Mouse (Mus musculus) CH12.LX (cell line): ENCODE measurements at regions not wholly inside any gene's neighbourhood (a gene's known extent, or its start where the extent isn't known, plus 50 kb on each side); places are given as distances from the start of the nearest gene placed in this dataset.
A peak's percentile ranks its signal among the peaks of the same experiment; 100 is the strongest.

Source experiments
- DNase-seq: peaks from one replicate; pipeline ENCODE4 v3.0.0-alpha.2; 2013; ENCODE audit errors: extremely low read depth
- H3K27ac ChIP-seq: 2 replicates; pipeline ENCODE4 v1.5.1; 2012; ENCODE audit warnings: low read depth, mild to moderate bottlenecking, control low read depth, moderate library complexity; ENCODE audit not compliant: insufficient read depth
- H3K27me3 ChIP-seq: replicated peaks from 2 replicates; pipeline ENCODE3; 2012; ENCODE audit warnings: inconsistent platforms
- H3K36me3 ChIP-seq, 2 experiments: replicated peaks in 1 of 2; 2 replicates each; pipeline versions ENCODE3 to v1.6.1; 2012; ENCODE audit warnings: inconsistent platforms in 1 of 2, low read length in 1 of 2, mild to moderate bottlenecking in 1 of 2, mixed read lengths in 1 of 2, moderate library complexity in 1 of 2; ENCODE audit not compliant: control insufficient read depth in 1 of 2, insufficient read depth in 1 of 2
- H3K4me1 ChIP-seq, 2 experiments: 2 replicates each; pipeline ENCODE4 v1.6.1; 2012; ENCODE audit warnings: inconsistent platforms in 1 of 2, moderate library complexity in 1 of 2; ENCODE audit not compliant: insufficient read depth in 2 of 2, control insufficient read depth in 1 of 2
- H3K4me2 ChIP-seq: 2 replicates; pipeline ENCODE4 v1.6.1; 2012; ENCODE audit warnings: low read depth, mild to moderate bottlenecking, control low read depth; ENCODE audit not compliant: poor library complexity, insufficient read depth, severe bottlenecking
- H3K4me3 ChIP-seq, 3 experiments: fragments of 150-350 bp in 1 of 3; sonication (generic) in 1 of 3; replicated peaks in 1 of 3; 2 replicates each; pipeline versions ENCODE3 to v1.5.1; 2011 to 2012; ENCODE audit warnings: low read depth in 2 of 3, low read length in 2 of 3, mild to moderate bottlenecking in 2 of 3, moderate library complexity in 2 of 3, control low read depth in 1 of 3, improper control_type of control experiment in 1 of 3, inconsistent platforms in 1 of 3, mixed read lengths in 1 of 3; ENCODE audit not compliant: poor library complexity in 1 of 3
- H3K79me2 ChIP-seq: replicated peaks from 2 replicates; pipeline ENCODE4 v1.6.1; 2012; ENCODE audit warnings: mild to moderate bottlenecking, moderate library complexity; ENCODE audit not compliant: control insufficient read depth, poor library complexity, insufficient read depth, severe bottlenecking; ENCODE audit errors: extremely low read depth
- H3K9ac ChIP-seq: 2 replicates; pipeline ENCODE4 v1.6.1; 2012; ENCODE audit warnings: low read depth, mild to moderate bottlenecking, control low read depth, moderate library complexity; ENCODE audit not compliant: insufficient read depth
- H3K9me3 ChIP-seq: replicated peaks from 2 replicates; pipeline ENCODE3; 2012; ENCODE audit warnings: low read length, inconsistent platforms, mixed read lengths
- BHLHE40 ChIP-seq: IDR thresholded peaks from 2 replicates; pipeline ENCODE4 v1.6.1; 2011; ENCODE audit warnings: mild to moderate bottlenecking, low read depth, low read length, improper control_type of control experiment
- CHD2 ChIP-seq: IDR thresholded peaks from 2 replicates; pipeline ENCODE4 v1.6.1; 2011; ENCODE audit warnings: low read length, improper control_type of control experiment
- E2F4 ChIP-seq: IDR thresholded peaks from 2 replicates; pipeline ENCODE4 v1.6.1; 2011; ENCODE audit warnings: low read depth, low read length, improper control_type of control experiment; ENCODE audit not compliant: insufficient replicate concordance
- EP300 ChIP-seq: IDR thresholded peaks from 2 replicates; pipeline ENCODE4 v1.6.1; 2011; ENCODE audit warnings: low read length, improper control_type of control experiment
- ETS1 ChIP-seq: conservative IDR thresholded peaks from 2 replicates; pipeline ENCODE4 v1.6.1; 2012; ENCODE audit warnings: low read depth, mild to moderate bottlenecking, inconsistent platforms, low read length, improper control_type of control experiment, moderate library complexity
- JUND ChIP-seq: conservative IDR thresholded peaks from 2 replicates; pipeline ENCODE4 v1.6.1; 2011; ENCODE audit warnings: low read depth, low read length, improper control_type of control experiment
- MAFK ChIP-seq: IDR thresholded peaks from 2 replicates; pipeline ENCODE4 v1.6.1; 2011; ENCODE audit warnings: low read length, improper control_type of control experiment; ENCODE audit not compliant: insufficient replicate concordance
- MAZ ChIP-seq: IDR thresholded peaks from 2 replicates; pipeline ENCODE4 v1.6.1; 2012; ENCODE audit warnings: low read depth, mild to moderate bottlenecking, inconsistent platforms, low read length, improper control_type of control experiment, moderate library complexity
- MEF2A ChIP-seq: IDR thresholded peaks from 2 replicates; pipeline ENCODE4 v1.6.1; 2014; ENCODE audit warnings: low read depth, mild to moderate bottlenecking, inconsistent platforms, low read length, improper control_type of control experiment, borderline replicate concordance
- MYC ChIP-seq: IDR thresholded peaks from 2 replicates; pipeline ENCODE4 v1.6.1; 2011; ENCODE audit warnings: low read depth, mild to moderate bottlenecking, improper control_type of control experiment, low read length
- NELFE ChIP-seq: IDR thresholded peaks from 2 replicates; pipeline ENCODE4 v1.6.1; 2011; ENCODE audit warnings: low read depth, low read length, improper control_type of control experiment
- NRF1 ChIP-seq: IDR thresholded peaks from 2 replicates; pipeline ENCODE4 v1.6.1; 2014; ENCODE audit warnings: low read depth, mild to moderate bottlenecking, inconsistent platforms, low read length, improper control_type of control experiment, moderate library complexity
- POLR2A ChIP-seq: IDR thresholded peaks from 2 replicates; pipeline ENCODE4 v1.6.1; 2011; ENCODE audit warnings: low read depth, mild to moderate bottlenecking, improper control_type of control experiment, low read length
- POLR2AphosphoS2 ChIP-seq: IDR thresholded peaks from 2 replicates; pipeline ENCODE4 v1.6.1; 2011; ENCODE audit warnings: low read depth, low read length, improper control_type of control experiment
- USF2 ChIP-seq: conservative IDR thresholded peaks from 2 replicates; pipeline ENCODE4 v1.6.1; 2011; ENCODE audit warnings: low read depth, low read length, improper control_type of control experiment
- ZC3H11A ChIP-seq: IDR thresholded peaks from 2 replicates; pipeline ENCODE4 v1.6.1; 2012; ENCODE audit warnings: low read depth, mild to moderate bottlenecking, inconsistent platforms, low read length, improper control_type of control experiment
- ZKSCAN1 ChIP-seq: IDR thresholded peaks from 2 replicates; pipeline ENCODE4 v1.6.1; 2012; ENCODE audit warnings: low read depth, inconsistent platforms, low read length, improper control_type of control experiment, borderline replicate concordance
- ZMIZ1 ChIP-seq: IDR thresholded peaks from 2 replicates; pipeline ENCODE4 v1.6.1; 2012; ENCODE audit warnings: low read depth, mild to moderate bottlenecking, inconsistent platforms, low read length, improper control_type of control experiment
- ZNF384 ChIP-seq: IDR thresholded peaks from 2 replicates; pipeline ENCODE4 v1.6.1; 2012; ENCODE audit warnings: low read depth, low read length, improper control_type of control experiment, inconsistent platforms
- dilution Hi-C: fragments of 300-500 bp; cut with MboI; formaldehyde crosslinking; loops from 2 replicates; pipeline ENCODE4 v1.14.3; 2020; ENCODE audit warnings: low sequenced_read_pairs; ENCODE audit not compliant: extremely low pct_unique_long_range_greater_than_20kb, extremely low pct_ligation_motif_present
- in situ Hi-C: fragments of 300-500 bp; cut with MboI; formaldehyde crosslinking; loops from 3 replicates; pipeline ENCODE4 v1.14.3; 2019; ENCODE audit warnings: low sequenced_read_pairs, low pct_ligation_motif_present, low pct_unique_long_range_greater_than_20kb, mixed read lengths

GRCm38 (mm10) chr17:83902091-83902490 is 54.3 kb upstream of the Haao start:
- no peaks in the 10 kb centered on the region for H3K36me3 ChIP-seq
- H3K9me3 ChIP-seq = no peaks in the 10 kb centered on the region
- no peak overlapping the region for H3K27ac ChIP-seq
- no peaks in the 10 kb centered on the region for H3K79me2 ChIP-seq
- H3K4me3 ChIP-seq = no peak overlapping the region
- H3K4me1 ChIP-seq = peaks cover 9 to 26% of the 10 kb centered on the region in 2 experiments
- no peak for TF ChIP-seq MYC
- TF ChIP-seq BHLHE40 = peak; percentile 67
- TF ChIP-seq EP300 = no peak
- TF ChIP-seq ZNF384 = no peak
- no peak for TF ChIP-seq CHD2
- TF ChIP-seq MAFK = no peak
- TF ChIP-seq, all 38 proteins: peak for 1
- peak; percentile 31 for DNase-seq
- no peak overlapping the region for H3K4me2 ChIP-seq
- in situ Hi-C loops (loop anchor here (5.0 to 25.0 kb wide), 2 partner anchors 70 to 485 kb away; no protein-coding TSS in a partner anchor), dilution Hi-C loops (no loop called here)
- no peak overlapping the region for H3K9ac ChIP-seq
- peaks cover 4% of the 10 kb centered on the region for H3K27me3 ChIP-seq

GRCm38 (mm10) chr17:83899588-83900152 is 51.9 kb upstream of the Haao start:
- Histone ChIP-seq H3K9ac (no peak overlapping the region), H3K4me1 (peaks cover 9 to 23% of the 10 kb centered on the region in 2 experiments), H3K9me3 (no peaks in the 10 kb centered on the region), H3K27me3 (peaks cover 4% of the 10 kb centered on the region), H3K27ac (no peak overlapping the region), H3K79me2 (no peaks in the 10 kb centered on the region), H3K4me2 (no peak overlapping the region), H3K4me3 (no peak overlapping the region), H3K36me3 (no peaks in the 10 kb centered on the region)
- no peak for TF ChIP-seq JUND
- TF ChIP-seq MYC = no peak
- no peak for TF ChIP-seq BHLHE40
- no peak for TF ChIP-seq POLR2A
- TF ChIP-seq ZKSCAN1 = no peak
- TF ChIP-seq MAZ = no peak
- TF ChIP-seq ZMIZ1 = no peak
- no peak for TF ChIP-seq MAFK
- no peak for TF ChIP-seq NELFE
- no peak for TF ChIP-seq NRF1
- TF ChIP-seq ZC3H11A = no peak
- TF ChIP-seq EP300 = no peak
- no peak for TF ChIP-seq ETS1
- no peak for TF ChIP-seq MEF2A
- TF ChIP-seq POLR2AphosphoS2 = no peak
- no peak for TF ChIP-seq USF2
- no peak for TF ChIP-seq ZNF384
- no peak for TF ChIP-seq E2F4
- dilution Hi-C loops = no loop called here
- DNase-seq = no peak
- in situ Hi-C loops = loop anchor here (5.0 to 25.0 kb wide), 2 partner anchors 73 to 488 kb away; no protein-coding TSS in a partner anchor
